Mouse (Mus musculus): ENCODE data around the gene Mfsd4b1.
"Not testable (repeated sequence)": the region's sequence is repeated elsewhere in the genome, so short reads cannot be mapped to it uniquely, and the experiment has no call there.

Mfsd4b1 gene

DNA sequence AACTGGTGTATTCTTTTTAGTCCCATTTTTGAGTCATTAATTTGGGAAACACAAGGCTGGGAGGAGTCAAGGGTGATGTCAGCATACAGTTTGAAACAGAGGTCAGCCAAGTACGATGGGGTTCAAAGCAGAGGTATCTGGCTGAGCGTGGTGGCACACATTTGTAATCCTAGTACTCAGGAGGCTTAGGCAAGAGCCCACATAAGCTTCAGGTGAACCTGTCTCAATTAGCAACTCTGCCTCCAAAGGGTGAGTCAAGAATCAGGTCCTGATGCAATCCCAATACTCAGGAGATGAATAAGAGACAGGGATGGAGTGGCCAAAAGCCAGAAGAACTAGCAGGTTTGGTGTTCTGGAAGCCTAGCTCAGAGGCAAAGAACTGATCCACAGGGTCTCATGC is 7.8 kb upstream of the Mfsd4b1 start:
- DNase-seq (ENCODE audit: low spot score in 2 of 2): no peak

DNA sequence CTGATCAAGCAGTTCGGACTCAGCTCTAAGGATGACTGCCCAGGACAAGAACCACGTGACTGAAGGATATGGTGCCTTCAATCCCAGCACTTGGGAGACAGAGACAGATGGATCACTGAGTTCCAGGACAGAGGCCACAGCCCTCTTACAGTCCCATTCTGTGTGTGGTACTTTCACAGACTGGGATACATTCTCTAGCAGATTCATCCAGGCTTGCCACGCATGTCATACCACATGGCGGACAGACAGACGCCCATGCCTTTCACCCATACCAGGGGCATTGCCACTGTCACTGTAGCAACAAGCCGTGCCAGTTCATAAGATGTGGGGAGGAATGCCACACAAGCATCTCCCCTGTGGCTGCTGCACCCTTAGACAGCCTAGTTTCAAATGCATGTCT is 5.6 kb upstream of the Mfsd4b1 start:
- DNase-seq (ENCODE audit: low spot score in 2 of 2): no peak

DNA sequence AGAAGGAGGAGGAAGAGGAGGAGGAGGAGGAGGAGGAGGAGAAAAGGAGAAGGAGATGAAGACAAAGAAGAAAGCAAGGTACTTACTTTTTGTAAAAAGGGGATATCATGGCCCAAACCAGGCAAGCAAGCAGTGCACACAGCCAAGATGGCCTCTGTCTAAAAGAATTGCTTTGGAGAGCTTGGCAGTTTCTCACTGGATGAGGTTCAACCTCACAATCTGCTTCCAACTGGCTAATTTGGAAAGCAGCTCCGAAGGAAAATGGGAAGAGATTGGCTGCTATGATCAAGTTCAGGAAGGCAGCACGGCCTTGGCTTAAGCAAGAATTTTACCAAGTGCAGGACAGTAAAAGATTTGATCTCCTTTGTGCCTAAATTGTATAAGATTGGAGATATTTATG is 4.5 kb upstream of the Mfsd4b1 start:
- no peak for DNase-seq (ENCODE audit: low spot score in 2 of 2)

DNA sequence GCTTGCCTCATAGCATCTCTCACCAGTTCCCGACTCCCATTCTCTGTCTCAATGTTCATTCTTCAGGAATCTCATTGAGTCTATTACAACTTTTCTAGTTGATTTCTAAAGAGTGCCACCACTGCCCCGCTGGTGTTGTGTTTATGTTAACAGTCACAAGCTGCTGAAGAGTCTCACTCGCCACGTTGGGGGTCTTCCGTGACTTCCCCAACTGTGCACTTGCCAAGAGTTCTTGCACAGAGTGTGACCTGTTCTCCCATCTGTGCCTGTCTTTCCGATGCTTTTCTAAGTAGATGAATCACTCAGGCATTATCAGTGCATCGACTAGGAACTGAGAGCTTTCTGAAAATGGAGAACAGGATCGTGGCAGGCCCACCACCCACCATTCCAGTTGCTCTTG is 3.0 kb upstream of the Mfsd4b1 start:
- DNase-seq (ENCODE audit: low spot score in 2 of 2): no peak

DNA sequence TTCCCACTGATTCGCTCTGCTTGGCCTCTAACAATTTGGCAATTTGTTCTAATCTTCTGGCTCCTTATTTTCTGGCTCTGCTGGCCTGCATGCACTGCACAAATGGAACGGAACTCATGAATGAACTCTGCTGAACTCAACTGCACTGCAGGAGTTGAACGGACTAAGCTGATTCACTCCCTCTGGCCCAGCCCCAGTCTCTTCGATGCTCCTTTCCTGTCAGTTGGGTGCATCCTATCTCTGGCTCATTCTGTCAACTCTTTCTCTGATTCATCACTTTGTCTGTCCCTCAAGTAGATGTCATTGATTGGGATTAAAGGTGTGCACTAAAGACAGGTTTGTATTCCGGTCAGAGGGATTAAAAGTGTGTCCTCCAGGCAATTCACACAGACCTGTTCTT is 1.5 kb upstream of the Mfsd4b1 start:
- no peak for DNase-seq (ENCODE audit: low spot score in 2 of 2)

DNA sequence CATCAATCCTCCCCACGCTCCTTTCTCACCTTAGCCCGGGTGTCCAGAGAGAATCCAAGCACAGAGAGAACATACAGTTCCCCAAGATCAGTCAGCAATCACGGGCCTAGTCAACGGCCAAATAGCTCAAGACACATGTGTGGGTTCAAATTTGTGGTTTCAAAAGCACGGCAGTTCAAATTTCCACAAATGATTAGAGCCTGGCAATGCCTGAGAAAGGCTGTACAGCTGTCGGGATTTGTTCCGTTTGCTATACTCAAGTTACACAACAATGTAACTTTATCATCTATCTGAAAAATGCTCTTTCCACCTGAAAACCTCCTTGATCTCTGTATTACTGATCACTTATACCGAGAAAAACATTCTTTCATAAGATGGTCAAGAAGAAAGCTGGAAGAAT is 492 bp upstream of the Mfsd4b1 start:
- no peak for DNase-seq (ENCODE audit: low spot score in 2 of 2)

DNA sequence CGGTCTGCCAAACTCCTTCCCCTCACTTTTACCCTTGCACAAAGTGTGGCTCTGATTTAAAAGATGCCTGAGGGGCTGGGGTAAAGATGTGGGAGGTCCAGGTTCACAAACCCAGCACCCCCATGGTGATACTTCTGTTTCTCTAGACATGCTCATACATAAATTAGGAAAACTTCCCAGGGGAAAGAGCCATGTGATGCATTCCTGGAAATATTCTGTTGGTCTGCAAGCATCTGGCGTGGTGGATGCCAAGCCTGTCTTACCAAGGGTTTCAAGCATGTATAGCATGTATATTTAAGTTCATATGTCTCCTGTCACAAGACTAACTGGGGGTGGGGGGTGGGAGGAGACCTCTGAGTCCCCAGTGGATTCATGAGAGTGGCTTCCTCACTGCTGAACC is 4.7 kb downstream of the Mfsd4b1 start:
- DNase-seq (ENCODE audit: low spot score in 2 of 2): no peak

DNA sequence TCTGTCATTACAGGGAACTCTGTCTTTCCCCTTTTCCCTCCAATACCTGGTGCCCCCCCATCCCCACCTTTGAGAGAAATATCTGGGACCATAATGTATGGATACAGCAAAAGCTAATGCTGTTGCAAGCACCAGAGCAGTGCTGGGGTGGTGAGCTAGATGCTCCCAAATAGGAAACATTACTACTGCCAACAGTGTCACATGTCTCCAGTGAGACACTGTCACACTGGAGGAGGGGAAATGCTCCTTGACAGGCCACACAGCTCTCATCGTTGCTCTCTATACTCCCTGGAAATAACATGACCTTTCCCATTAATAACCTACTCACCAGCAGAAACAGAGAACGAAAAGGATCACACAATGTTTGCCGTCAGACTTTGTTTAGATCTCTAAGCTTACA is 5.6 kb downstream of the Mfsd4b1 start:
- DNase-seq (ENCODE audit: low spot score in 2 of 2): no peak

DNA sequence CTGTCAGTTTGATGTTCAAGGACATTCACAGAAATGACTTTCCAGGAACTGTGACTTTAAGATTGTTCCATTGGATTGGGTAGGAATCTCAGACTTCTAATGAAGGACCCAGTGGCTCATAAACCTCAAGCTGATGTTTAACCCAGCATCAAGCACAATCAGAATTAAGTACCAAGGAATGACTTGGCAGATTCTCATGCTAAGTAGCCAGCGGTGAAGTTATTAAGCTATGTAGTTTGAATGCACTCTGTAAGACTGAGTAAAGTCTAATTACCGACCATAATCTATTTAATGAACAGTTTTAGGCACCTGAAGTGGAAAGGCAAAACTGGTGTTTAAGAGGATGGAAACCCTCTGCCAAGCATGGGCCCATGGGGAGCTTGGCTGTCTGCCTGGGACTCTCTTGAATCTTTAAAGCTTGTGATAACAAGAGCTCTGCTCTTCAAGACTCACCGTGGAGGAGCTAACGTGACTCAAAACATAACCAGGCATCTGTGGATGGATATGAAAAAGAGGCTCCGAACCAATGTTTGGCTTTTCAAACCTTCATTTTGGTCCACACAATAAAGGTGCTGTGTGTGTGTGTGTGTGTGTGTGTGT is 6.7 kb downstream of the Mfsd4b1 start:
- DNase-seq (ENCODE audit: low spot score in 2 of 2): no peak

DNA sequence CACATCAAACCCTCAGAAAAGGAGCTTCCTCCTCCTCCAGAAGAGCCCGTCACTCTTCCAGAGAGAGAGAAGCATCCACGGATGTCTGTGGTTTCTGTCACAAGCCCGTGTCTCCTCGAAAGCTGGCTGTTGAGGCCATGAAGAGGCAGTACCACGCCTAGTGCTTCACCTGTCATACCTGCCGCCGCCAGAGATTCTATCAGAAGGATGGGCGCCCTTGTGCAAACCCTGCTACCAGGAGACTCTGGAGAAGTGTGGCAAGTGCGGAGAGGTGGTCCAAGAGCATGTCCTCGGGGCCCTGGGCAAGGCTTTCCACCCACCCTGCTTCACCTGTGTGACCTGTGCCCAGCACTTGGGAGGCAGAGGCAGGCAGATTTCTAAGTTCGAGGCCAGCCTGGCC is 15.5 kb downstream of the Mfsd4b1 start:
- DNase-seq (ENCODE audit: low spot score in 2 of 2): no peak

DNA sequence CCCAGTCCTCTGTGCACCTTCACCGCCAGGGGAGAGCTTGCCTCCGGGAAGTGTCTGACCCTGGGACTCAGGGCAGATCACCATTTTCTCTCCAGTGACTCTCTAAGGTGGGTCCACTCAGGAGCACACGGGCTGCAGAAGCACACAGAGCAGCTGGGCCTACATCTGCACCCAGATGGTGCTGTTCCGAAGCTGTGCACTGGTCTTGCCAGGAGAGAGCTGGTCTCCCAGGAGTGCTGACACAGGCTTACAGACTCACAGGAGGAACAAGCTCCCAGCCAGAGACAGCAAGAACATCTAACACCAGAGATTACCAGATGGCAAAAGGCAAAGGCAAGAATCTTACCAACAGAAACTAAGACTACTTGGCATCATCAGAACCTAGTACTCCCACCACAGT is 16.2 kb downstream of the Mfsd4b1 start:
- DNase-seq (ENCODE audit: low spot score in 2 of 2): not testable (repeated sequence)

DNA sequence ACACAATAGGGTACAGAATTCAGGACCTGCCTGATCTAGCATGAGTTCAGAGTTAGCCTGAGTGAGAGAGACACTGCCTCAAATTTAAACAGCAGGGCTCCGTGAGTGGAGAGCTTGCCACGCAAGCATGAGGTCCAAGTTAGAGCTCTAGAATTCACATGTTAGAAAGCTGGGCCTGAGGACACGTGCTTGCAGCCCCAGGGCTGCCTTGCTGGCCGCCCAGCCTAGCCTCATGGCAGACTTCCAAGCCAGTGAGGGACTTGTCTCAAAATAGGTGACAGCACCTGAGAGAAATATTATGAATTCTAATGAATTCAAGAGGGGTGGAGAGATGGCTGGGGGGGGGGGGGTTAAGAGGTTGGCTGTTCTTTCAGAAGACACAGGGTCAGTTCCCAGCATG is 17.1 kb downstream of the Mfsd4b1 start:
- DNase-seq (ENCODE audit: low spot score in 2 of 2): no peak

DNA sequence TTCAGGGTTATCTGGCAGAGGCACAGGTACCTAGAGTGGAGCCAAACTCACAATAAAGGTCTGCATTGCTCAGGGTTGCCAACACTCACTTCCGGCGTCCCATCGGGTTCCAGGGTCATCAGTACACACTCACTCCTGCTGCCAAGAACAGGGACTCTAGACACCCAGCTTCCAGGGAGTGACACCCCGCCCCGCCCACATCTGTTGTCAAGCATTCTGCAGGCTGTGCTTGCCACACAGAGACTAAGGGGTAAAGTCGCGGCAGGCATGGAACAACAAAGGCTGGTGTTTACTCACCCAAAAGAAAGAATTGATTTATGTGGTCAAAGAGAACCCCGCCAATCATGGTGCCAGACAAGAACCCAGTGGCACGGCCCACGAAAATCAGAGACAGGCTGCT is 18.1 kb downstream of the Mfsd4b1 start:
- DNase-seq (ENCODE audit: low spot score in 2 of 2): peak in 1 of 2 experiments; percentile 6

DNA sequence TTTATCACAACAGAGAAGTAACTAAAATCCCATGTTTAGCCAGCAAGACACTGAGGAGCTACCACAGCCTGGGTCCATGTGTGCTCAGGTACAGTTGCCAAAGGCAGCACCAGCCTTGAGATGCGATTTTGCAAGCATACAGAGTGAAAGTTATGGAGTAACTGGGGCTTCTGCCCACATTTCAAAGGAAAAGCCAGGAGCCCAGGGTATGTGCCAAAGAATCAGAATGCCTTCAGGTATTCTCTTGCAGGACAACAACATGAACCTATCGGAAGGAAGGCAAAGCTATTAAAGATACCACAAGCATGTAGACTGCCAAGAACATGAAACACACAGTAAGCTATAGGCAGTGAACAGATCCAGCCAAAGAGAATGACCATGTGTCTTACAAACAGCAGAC is 24.3 kb downstream of the Mfsd4b1 start:
- no peak for DNase-seq (ENCODE audit: low spot score in 2 of 2)

DNA sequence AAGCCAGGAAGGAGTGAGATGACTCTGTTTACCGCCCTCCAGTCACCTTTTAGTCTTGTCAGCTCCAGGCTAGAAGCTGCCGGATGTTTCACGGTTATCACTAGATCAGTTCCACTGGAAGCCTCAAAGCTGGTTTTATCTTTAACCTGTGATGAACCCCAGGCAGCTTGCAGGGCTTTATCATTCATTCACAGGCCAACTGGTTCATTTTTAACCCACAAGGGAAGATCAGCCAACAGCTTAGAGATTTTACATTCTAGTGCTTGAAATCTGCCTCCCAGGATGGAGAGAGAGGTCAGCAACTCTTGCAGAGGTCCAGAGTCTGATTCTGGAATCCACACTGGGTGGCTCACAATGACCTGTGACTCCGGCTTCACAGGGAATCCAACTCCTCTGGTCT is 33.9 kb downstream of the Mfsd4b1 start:
- no peak for DNase-seq (ENCODE audit: low spot score in 2 of 2)

DNA sequence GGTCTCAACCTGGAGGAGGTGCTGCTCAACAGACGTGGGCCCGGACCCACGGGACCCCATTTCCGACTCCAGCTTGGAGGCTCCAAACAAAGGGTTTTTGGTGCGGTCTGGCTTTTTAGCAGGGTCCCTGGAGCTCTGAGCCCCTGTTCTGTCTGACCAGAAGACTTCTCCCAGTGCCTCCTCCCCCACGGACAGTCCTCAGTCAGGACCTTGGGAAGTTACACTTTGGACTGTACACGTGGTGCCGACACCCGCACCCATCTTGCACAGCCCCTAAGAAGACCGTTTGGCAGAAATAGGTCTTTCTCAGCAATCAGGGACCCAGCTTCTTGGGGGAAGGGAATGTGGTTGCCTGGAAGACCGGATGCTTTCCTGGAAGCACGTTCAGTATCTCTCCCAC is 38.6 kb downstream of the Mfsd4b1 start, which contains the start of gene Mfsd4b5:
Gene Mfsd4b5 (minus strand): TSS at position 181 of the 400 bp plus-strand sequence.
- DNase-seq (ENCODE audit: low spot score in 2 of 2): no peak

DNA sequence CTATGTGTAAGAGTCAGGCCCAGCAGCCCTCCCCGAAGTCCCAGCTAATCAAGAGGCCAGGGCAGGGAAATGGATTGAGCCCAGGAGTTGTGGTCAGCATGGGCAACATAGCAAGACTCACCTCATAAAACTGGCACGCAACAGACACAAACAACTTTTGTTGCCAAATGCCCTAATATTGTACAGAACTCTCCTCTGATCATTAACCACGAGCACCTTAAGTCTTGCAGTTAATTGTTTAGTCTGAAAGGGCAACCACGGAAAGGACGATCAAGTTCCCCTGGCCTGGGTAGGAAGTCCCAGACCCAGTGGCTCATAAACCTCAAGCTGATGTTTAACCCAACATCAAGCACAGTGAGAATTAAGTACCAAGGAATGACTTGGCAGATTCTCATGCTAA is 42.5 kb downstream of the Mfsd4b1 start:
- DNase-seq (ENCODE audit: low spot score in 2 of 2): no peak

DNA sequence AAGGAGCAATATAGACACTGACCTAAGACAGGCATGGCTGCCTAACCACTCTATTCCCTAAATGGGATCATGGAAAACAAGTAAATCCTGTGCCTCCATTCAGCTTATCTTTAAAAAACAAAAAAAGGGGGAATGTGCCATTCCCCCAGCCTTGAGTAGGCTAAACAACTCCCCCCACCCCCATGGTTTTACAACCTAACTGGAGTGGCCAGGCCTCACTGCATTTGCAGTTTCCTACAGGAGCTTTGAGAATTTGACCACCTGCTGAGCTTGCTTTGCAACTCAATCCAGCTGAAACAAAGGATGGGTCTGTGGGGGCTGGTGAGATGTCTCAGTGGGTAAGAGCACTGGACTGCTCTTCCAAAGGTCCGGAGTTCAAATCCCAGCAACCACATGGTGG is 46.8 kb downstream of the Mfsd4b1 start:
- DNase-seq (ENCODE audit: low spot score in 2 of 2): no peak

DNA sequence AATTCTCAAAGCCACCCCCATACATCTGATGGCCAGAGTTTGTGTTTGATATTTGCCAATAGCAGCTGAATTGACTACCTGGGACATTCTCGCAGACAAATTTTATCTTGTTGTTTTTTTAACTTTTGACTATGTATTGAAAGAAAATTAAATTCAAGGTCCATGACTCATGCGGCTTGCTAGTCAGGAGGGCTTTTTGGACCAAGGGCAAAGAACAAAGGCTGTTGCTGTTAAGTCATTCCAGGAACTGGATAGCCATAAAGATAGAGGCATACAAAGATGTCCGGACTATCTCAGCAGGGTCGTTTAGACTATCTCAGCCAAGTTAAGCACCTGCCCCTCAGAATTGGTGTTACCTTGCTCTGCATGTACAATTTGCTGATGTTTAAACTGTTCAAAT is 47.7 kb downstream of the Mfsd4b1 start:
- no peak for DNase-seq (ENCODE audit: low spot score in 2 of 2)

DNA sequence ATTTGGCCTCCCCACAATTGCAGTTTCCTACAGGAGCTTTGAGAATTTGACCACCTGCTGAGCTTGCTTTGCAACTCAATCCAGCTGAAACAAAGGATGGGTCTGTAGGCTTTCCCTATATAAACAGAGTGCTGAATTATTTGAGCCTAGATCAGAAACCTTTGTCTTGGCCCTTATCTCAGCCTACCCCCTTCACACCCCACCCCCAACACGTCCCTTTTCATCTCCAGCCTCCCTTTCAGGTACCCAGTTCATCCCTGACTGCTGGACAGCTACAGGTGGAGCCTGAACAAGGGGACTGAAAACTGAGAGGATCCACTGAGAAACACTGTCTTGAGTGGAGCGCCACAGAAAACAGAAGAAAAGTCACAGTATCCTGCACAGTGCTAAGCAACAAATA is 49.3 kb downstream of the Mfsd4b1 start:
- no peak for DNase-seq (ENCODE audit: low spot score in 2 of 2)

DNA sequence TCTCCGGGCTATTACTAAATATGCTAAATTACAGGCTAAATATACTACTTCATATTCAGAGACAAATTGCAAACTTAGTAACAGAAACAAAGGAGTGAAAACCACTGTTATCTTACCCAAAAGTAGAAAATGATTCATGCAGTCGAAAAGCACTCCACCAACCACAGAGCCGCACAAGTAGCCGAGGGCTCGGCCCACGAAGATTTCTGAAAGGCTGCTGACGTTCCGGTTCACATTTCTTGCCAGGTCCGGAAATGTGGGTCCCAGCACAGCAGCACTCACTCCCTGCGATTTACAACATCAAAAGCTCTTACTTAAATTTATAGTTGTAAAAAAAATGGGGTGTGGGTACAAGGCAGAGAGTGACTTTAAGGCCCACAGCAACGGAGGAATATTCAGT is 50.1 kb downstream of the Mfsd4b1 start:
- no peak for DNase-seq (ENCODE audit: low spot score in 2 of 2)

DNA sequence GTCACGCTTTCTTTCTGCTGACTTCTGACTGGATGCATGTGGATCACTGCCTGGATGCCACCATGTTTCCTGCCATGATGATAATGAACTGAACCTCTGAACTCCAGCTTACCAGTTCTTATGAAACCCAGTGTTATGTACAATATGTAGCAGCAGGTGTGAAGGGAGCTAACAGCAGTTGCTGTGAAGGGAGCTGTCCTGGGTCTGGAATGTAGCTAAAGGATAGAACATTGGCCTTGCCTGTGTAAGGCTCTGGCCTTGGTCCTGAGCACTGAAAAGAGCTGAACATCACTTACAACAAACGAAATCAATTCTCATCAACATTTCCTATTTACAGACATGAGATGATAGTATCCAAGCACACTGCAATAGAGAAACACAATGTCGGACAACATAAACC is 57.6 kb downstream of the Mfsd4b1 start:
- no peak for DNase-seq (ENCODE audit: low spot score in 2 of 2)

DNA sequence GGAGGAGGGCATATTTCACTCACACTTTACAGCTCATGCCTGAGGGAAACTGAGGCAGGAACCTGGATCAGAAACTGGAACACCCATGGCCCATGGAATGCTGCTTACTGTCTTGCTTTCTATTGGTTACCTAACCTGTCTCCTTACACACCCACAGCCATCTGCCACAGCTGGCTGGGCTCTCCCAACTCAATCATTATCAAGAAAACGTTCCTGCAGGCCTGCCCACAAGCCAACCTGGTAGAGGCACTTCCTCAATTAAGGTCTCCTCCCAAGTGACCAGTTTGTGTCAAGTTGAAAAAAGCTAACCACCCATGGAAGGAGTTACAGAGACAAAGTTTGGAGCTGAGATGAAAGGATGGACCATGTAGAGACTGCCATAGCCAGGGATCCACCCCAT is 63.2 kb downstream of the Mfsd4b1 start:
- no peak for DNase-seq (ENCODE audit: low spot score in 2 of 2)

DNA sequence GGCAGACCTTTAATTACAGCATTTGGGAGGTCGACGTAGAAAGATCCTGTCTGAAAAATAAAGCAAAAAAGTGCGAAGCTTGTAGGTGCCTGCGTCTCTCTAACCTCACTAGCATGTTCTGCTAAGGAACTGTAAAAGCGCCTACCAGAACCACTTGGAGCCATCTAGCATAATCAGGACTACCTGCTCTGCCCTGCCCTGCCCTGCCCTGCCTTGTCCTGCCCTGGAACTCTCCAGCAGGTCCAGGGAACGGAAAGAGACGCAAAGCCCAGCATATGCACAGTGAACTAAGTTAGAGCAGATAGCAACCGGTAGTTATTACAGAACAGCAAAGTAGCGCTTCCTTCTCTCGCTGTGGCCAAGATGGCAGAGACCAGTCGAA is 64.6 kb downstream of the Mfsd4b1 start:
- DNase-seq (ENCODE audit: low spot score in 2 of 2): no peak

All from urinary bladder, postnatal 36 days (tissue).